Mouse (Mus musculus): ENCODE measurements around the gene Mief2.

The Mief2 gene

GRCm38 (mm10) chr11:60728260-60728761 lies at the start of gene Mief2:
Mief2 (plus strand) TSS chr11:60728398.
- DNase-seq (ENCODE audit: low spot score), result peak; percentile 80

GRCm38 (mm10) chr11:60696165-60696564 lies 32.0 kb upstream of the Mief2 start:
- DNase-seq (ENCODE audit: low spot score), result no peak

- DNase-seq (ENCODE audit: low spot score), result no peak
These were observed 30.6 kb upstream of the Mief2 start for GRCm38 (mm10) chr11:60697561-60697960.

GRCm38 (mm10) chr11:60698806-60699523 lies 29.2 kb upstream of the Mief2 start:
- peak; percentile 63 for DNase-seq (ENCODE audit: low spot score)

- DNase-seq (ENCODE audit: low spot score), result peak; percentile 67
These were observed 28.6 kb upstream of the Mief2 start, which contains the start of gene Llgl1 for GRCm38 (mm10) chr11:60699524-60700075. Llgl1 (plus strand) TSS chr11:60699723.

GRCm38 (mm10) chr11:60700320-60701185 lies 27.6 kb upstream of the Mief2 start:
- DNase-seq (ENCODE audit: low spot score), result no peak

GRCm38 (mm10) chr11:60701611-60702010 lies 26.6 kb upstream of the Mief2 start:
- DNase-seq (ENCODE audit: low spot score), result no peak

GRCm38 (mm10) chr11:60703131-60703530 lies 25.1 kb upstream of the Mief2 start:
- DNase-seq (ENCODE audit: low spot score), result peak; percentile 51

GRCm38 (mm10) chr11:60704023-60704880 lies 23.9 kb upstream of the Mief2 start:
- no peak for DNase-seq (ENCODE audit: low spot score)

GRCm38 (mm10) chr11:60705255-60705654 lies 22.9 kb upstream of the Mief2 start:
- DNase-seq (ENCODE audit: low spot score), result no peak

- no peak for DNase-seq (ENCODE audit: low spot score)
These were observed 22.1 kb upstream of the Mief2 start for GRCm38 (mm10) chr11:60706076-60706475.

GRCm38 (mm10) chr11:60706696-60707480 lies 21.3 kb upstream of the Mief2 start:
- no peak for DNase-seq (ENCODE audit: low spot score)

GRCm38 (mm10) chr11:60707672-60708071 lies 20.5 kb upstream of the Mief2 start:
- DNase-seq (ENCODE audit: low spot score), result peak; percentile 61

GRCm38 (mm10) chr11:60708631-60709030 lies 19.6 kb upstream of the Mief2 start:
- DNase-seq (ENCODE audit: low spot score), result no peak

- no peak for DNase-seq (ENCODE audit: low spot score)
These were observed 18.4 kb upstream of the Mief2 start for GRCm38 (mm10) chr11:60709481-60710465.

- DNase-seq (ENCODE audit: low spot score), result no peak
These were observed 17.0 kb upstream of the Mief2 start for GRCm38 (mm10) chr11:60711218-60711617.

GRCm38 (mm10) chr11:60712040-60712439 lies 16.2 kb upstream of the Mief2 start:
- no peak for DNase-seq (ENCODE audit: low spot score)

- DNase-seq (ENCODE audit: low spot score), result no peak
These were observed 15.5 kb upstream of the Mief2 start for GRCm38 (mm10) chr11:60712639-60713255.

GRCm38 (mm10) chr11:60715833-60716232 lies 12.4 kb upstream of the Mief2 start:
- DNase-seq (ENCODE audit: low spot score), result no peak

Measured in ovary, postnatal 14 days (tissue).